ENCODE assay signal across 9 mouse cellular contexts in genomic region chr5:140282376-140282775, GRCm38 (mm10). TPM values are rescaled to one million over a fixed set of nuclear protein-coding genes. Genes with fewer than 3 reads are reported as not detected.
A peak's percentile ranks its signal among the peaks of the same experiment; 100 is the strongest.
DNase-seq lines count a peak whose midpoint lies in the region; TF ChIP-seq lines count a peak whose summit lies in the region.
"Had no signal": no experiment of that assay in that cellular context is flagged by ENCODE, and none has a peak within 500 bp of the region (broad histone marks: within the 10 kb centered on the region; RNA-seq: fewer than 3 reads in every experiment).

No protein-coding gene starts in this region.

- no peak overlapping the region for H3K4me3 ChIP-seq in layer of hippocampus, adult 2 months
- H3K4me3 ChIP-seq: megakaryocyte, embryonic 14.5 days had no signal

- intact Hi-C loops in gastrocnemius, postnatal 36 days (cut with DNase I), result no loop called here

- DNase-seq in gastrocnemius, postnatal 10 days, result peak; percentile 13
- DNase-seq in gastrocnemius, postnatal 36 days, result no peak
- DNase-seq in CD4-positive helper T cell, adult 2 months (ENCODE audit: low read depth, low spot score), result peak; percentile 16
- DNase-seq in cerebellum, adult 11-12 months, result peak; percentile 39
- DNase-seq in kidney, postnatal 14 days, result peak; percentile 70
- peak; percentile 76 to 90 for DNase-seq in thymus, postnatal 36 days
- DNase-seq in left cerebral cortex, adult 18-20 months (ENCODE audit: low spot score in 2 of 2), result no peak
- no peak for DNase-seq in layer of hippocampus, adult 2 months (ENCODE audit: low spot score in 2 of 2)

- no peak overlapping the region for H3K27ac ChIP-seq in layer of hippocampus, adult 2 months

- no peak for TF ChIP-seq CTCF in layer of hippocampus, adult 2 months (conservative IDR thresholded peaks at IDR 0.05)

RNA-seq across cellular contexts. Expression of gene Mad1l1, which starts 39.0 kb away (rescaled TPM):
- 10 to 100 TPM; 11.0 to 15.2 TPM for total RNA-seq in gastrocnemius, postnatal 10 days (2021)
- total RNA-seq in gastrocnemius, postnatal 36 days (2021), result 1 to 10 TPM; 6.5 to 7.1 TPM
- total RNA-seq in left cerebral cortex, adult 18-20 months (2021), result 10 to 100 TPM; 14.3 to 19.3 TPM
- 10 to 100 TPM; 14.3 to 18.1 TPM for total RNA-seq in layer of hippocampus, adult 2 months (2021)

RNA-seq across cellular contexts. Expression of gene Nudt1, which starts 39.1 kb away (rescaled TPM):
- total RNA-seq in gastrocnemius, postnatal 10 days (2021), result 1 to 10 TPM; 7.7 to 8.4 TPM
- total RNA-seq in gastrocnemius, postnatal 36 days (2021), result 1 to 10 TPM; 4.7 to 5.9 TPM
- total RNA-seq in left cerebral cortex, adult 18-20 months (2021), result 1 to 10 TPM; 6.5 to 7.8 TPM
- total RNA-seq in layer of hippocampus, adult 2 months (2021), result 1 to 10 TPM; 3.7 to 3.8 TPM

RNA-seq across cellular contexts. Expression of gene Mrm2, which starts 49.3 kb away (rescaled TPM):
- total RNA-seq in gastrocnemius, postnatal 10 days (2021), result 1 to 10 TPM; 6.0 to 7.2 TPM
- total RNA-seq in gastrocnemius, postnatal 36 days (2021), result 1 to 10 TPM; 5.7 to 6.1 TPM
- 10 to 100 TPM in 1 of 2 experiments, 1 to 10 TPM in 1; 9.5 to 12.2 TPM for total RNA-seq in left cerebral cortex, adult 18-20 months (2021)
- 10 to 100 TPM in 1 of 2 experiments, 1 to 10 TPM in 1; 9.1 to 10.0 TPM for total RNA-seq in layer of hippocampus, adult 2 months (2021)

Comparison
In these comparisons a context has a peak if more than half of its experiments do, and no peak if none do; other contexts are left out.
1. DNase-seq: peak in gastrocnemius, postnatal 10 days (single experiment), CD4-positive helper T cell, adult 2 months (single experiment), cerebellum, adult 11-12 months (single experiment), kidney, postnatal 14 days (single experiment) and thymus, postnatal 36 days (2 of 2); none in gastrocnemius, postnatal 36 days (0 of 2), left cerebral cortex, adult 18-20 months (0 of 2) and layer of hippocampus, adult 2 months (0 of 2).